Mouse (Mus musculus) urinary bladder, postnatal 4 days (tissue): Measurements from ENCODE around the gene Tom1l2.

Experiments used
- DNase-seq, 2 experiments: peaks; one replicate each; pipeline ENCODE4 v3.0.0; 2021 to 2022; ENCODE audit warnings: low spot score in 2 of 2

Gene Tom1l2

GRCm38 (mm10) chr11:60352559-60353411, at the start of gene Tom1l2, which contains the start of gene Drc3:
TSS of gene Tom1l2 (minus strand) at chr11:60352905.
TSS of gene Drc3 (plus strand) at chr11:60353329.
- DNase-seq: peak; percentile 99

DNA sequence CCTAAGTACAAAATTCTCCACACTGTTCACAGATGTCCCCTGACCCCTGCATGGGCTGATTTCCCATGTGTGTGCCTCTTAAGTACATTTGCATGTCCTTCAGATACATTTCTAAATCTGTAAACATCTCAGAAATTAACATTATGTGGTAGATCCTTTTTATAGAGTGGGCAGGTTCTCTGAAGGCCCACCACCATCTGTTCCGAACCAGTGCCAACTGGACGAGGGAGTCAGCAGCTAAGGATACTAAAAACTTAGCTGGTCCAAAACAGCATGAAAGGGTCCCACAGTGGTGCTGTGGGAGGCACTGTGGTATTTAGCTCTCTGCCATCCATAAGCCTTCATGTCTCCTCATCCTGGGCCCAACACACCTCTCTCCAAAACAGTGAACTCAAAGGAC, 44.5 kb upstream of the Tom1l2 start:
- DNase-seq: no peak

GRCm38 (mm10) chr11:60396546-60396945, 43.8 kb upstream of the Tom1l2 start:
- DNase-seq: no peak

- DNase-seq: no peak
Measured at GRCm38 (mm10) chr11:60391346-60391745, 38.6 kb upstream of the Tom1l2 start.

DNA sequence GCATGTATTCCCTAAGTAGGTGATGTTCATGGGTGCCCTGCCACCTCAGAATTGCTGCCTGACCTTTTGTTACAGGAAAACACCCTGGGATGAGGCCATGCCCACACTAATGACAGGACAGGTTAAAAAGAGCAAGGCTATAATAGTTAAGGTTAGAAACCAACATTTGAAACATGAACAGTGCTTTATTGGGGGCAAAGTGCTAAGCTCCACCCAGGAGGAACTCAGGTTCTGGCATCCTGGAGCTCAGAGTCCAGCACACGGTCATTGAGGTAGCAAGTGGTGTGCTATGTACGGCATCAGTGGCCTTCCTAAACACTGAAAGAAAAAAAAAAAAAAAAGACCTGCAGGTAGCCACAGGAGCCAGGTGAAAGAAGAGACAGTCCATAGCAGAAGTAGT, 35.2 kb upstream of the Tom1l2 start:
- no peak for DNase-seq

GRCm38 (mm10) chr11:60385946-60386345, 33.2 kb upstream of the Tom1l2 start:
- DNase-seq: no peak

DNA sequence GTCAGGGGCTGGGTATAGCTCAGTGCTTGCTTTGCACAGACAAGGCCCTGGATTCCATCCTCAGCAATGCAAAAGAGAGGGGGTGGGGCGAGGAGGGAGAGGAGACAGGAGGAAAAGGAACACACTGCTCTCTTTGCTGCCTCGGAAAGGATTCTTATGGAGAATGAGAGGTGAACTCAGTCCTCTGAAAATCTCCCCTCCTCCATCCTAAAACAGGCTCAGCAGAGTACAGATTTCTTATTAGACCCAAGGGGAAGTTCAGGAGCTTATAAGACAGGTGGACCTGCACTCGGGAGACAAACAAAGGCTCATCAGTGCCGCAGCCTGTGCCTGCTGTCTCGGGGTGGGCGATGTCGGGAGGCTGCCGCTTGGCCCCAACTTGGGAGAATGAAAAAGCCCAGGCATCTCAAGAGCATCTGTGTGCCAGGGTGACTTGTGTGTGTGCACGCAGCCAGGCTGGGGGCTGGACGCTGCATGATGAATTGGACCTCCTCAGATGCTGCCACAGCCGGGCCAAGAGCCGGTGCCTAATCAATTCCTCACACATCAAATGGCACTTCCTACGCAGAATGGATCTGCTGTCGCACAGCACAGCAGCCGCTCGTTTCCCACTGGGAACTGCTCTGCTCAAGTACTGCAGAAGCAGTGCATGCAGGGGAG, 32.2 kb upstream of the Tom1l2 start:
- DNase-seq: no peak

GRCm38 (mm10) chr11:60383518-60383917, 30.8 kb upstream of the Tom1l2 start:
- DNase-seq: no peak

DNA sequence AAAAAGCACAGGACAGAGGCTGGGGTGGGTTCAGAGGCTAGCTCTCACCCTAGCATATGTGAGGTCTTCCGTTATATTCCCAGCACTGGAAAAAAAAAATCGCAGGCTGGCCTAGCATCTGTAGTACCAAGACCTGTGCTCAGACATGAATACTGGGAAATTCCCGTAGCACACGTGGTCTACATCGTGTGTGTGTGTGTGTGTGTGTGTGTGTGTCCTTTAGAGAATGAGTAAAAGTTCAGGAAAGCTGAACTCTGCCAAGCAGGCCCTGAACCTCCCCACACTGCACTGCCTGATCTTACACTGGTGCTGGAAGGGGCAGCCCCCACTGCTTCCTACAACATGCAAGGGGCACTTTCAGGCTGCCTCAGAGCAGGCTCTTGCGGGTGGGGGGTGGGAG, 21.8 kb upstream of the Tom1l2 start:
- DNase-seq: no peak

- no peak for DNase-seq
Measured at GRCm38 (mm10) chr11:60370431-60370830, 17.7 kb upstream of the Tom1l2 start.

- DNase-seq: no peak
Measured at GRCm38 (mm10) chr11:60369448-60369847, 16.7 kb upstream of the Tom1l2 start.

DNA sequence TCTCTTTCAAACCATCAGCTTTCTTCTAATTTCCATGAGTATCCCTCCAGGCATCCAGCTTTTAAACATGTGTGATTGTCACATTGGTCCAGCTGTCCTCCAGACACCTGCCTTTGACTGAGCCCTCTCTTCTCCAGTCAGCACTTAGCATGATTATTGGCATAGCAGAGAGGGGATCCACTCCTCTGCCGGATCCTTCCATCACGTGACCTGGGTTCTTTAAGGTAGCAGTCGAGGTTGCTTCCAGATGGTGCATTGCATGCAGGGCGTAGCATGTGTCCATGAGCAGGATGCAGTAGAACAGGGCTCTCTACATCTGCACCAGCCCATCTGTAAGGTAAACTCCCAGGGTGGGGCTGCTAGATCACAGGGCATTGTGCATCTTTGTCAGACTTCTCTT, 16.2 kb upstream of the Tom1l2 start:
- no peak for DNase-seq

- no peak for DNase-seq
Measured at GRCm38 (mm10) chr11:60367256-60367655, 14.6 kb upstream of the Tom1l2 start.

GRCm38 (mm10) chr11:60366239-60367019, 13.7 kb upstream of the Tom1l2 start:
- no peak for DNase-seq

DNA sequence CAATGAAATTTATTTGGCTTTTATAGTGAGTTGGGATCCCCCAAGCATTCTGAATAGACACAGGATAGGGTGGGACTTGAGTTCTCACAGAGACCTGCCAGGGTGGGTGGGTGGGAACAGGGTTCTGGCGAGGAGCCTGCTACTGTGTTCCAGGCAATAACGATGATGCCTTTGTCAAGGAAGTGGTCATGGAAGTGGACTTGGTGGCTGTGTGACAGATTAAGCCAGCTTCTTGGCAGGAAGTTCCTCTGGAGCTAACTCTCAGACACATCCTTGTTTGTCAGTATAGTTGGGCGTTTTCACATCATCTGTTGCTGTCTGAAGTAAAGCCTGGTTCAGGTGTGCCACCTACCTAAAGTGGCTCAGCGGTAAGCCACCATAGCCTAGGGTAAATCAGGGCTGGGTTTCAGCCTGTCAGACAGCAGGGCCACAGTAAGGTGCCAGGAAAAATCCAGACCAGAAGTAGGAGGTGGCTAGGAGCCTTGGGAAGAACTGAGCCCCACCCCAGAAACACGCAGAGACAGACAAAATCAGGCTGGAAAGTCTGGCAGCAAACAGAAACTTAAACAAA, 8.0 kb upstream of the Tom1l2 start:
- DNase-seq: no peak

- no peak for DNase-seq
Measured at GRCm38 (mm10) chr11:60359936-60360335, 7.2 kb upstream of the Tom1l2 start.

DNA sequence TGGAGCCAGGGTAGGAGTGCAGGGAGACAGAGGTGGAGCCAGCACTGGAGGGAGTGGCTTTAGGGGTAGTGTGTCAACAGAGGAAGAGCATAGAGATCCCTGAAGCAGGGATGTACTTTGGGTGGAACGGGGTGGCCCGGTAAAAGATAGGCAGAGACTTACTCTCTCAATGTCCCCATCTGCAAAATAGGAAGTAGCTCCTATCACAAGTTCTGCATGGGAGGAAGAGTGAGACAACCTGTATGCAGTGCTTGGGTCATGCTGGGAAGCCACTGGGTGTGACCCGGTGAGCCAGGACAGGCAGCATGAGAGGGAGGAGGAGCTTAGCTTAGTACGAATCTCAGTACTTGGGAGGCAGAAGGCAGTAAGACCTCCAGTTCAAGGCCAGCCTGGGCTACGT, 6.4 kb upstream of the Tom1l2 start:
- DNase-seq: no peak

DNA sequence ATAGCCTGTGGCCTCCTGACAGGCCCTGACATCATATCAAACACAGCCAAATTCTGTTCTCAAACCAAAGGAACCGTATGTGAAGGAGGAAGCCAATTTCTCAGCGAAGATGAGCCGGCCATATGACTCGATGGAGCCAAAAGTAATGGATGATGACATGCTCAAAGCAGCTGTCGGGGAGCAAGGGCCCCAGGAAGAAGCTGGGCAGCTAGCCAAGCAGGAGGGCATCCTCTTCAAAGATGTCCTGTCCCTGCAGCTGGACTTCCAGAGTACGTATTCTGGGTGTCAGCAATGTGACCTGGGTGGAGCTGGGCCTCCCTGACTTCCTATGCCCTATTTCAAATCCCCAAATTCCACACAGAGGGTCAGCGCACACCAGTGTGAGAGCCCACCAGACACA, 5.8 kb upstream of the Tom1l2 start:
- DNase-seq: no peak

DNA sequence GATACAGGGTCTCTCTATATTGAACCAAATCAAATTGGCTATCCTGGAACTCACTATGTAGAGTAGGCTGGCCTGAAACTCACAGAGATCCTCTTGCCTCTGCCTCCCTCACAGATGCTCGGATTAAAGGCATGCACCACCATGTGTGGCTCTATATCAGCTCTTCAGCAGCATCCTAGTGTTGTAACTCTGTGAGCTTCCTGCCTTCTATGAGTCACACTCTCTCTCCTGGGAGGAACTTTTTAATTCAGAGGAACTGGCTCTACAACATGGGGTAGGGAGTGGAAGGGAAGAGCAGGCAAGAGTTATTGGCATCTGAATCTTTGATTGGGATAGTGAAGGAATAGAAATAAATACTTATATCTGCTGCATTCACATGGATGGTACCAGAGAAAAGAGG, 4.4 kb upstream of the Tom1l2 start:
- DNase-seq: no peak

DNA sequence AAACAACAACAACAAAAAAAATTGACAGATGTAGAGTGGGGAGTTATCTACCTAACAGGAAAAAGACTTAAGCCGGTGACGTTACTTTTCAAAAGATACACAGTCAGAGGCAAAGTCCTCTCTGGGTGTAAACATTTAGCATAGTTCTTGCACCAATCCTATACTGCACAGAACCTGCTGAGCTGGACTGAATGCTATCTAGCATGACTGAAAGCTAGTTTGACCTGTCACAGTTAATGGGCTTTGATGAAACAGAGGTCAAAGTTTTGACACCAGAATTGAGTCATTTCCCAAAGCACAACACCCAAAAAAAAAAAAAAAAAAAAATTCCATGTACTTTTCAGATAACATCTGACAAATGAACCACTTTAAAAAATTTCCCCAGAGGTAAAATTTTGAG, 3.2 kb upstream of the Tom1l2 start:
- no peak for DNase-seq

GRCm38 (mm10) chr11:60351925-60352371, 757 bp downstream of the Tom1l2 start:
- no peak for DNase-seq

DNA sequence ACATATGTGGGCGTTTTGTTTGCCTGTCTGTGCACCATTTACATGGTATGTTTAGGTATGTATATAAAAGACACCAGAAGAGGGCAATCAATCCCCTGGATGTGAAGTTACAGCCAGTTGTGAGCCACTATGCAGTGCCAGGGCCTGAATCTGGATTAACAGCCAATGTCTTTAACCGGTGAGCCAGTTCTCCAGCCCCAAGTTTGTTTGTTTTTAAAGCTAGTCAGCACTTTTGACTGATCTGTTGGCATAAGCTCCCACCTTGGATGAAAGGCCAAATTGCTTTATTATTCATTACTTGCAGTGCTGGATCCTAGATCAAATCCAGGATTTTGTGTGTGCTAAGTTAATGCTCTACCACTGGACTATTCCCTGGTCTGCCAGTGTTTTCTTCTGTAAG, 1.3 kb downstream of the Tom1l2 start:
- DNase-seq: no peak
